In genomic region chr5:52617711-52618347, GRCm38 (mm10) we compare ENCODE assay signal across 9 mouse cellular contexts. TPM values are rescaled to one million over a fixed set of nuclear protein-coding genes. Genes with fewer than 3 reads are reported as not detected.
DNase-seq lines count a peak whose midpoint lies in the region; ATAC-seq and TF ChIP-seq lines count a peak whose summit lies in the region.
"Had no signal": no experiment of that assay in that cellular context is flagged by ENCODE, and none has a peak within 500 bp of the region (broad histone marks: within the 10 kb centered on the region; RNA-seq: fewer than 3 reads in every experiment).

No protein-coding gene starts in this region.

- peak overlapping the region; percentile 66 for H3K4me2 ChIP-seq in heart, embryonic 16.5 days (ENCODE audit: low read depth, low read length)
- H3K4me2 ChIP-seq in hindbrain, embryonic 12.5 days (replicated peaks): peak overlapping the region; percentile 80
- H3K4me2 ChIP-seq in midbrain, embryonic 13.5 days (replicated peaks): peak overlapping the region; percentile 74

- no peak for TF ChIP-seq POLR2A in brain, embryonic 14.5 days (IDR thresholded peaks at IDR 0.05; ENCODE audit: borderline replicate concordance, extremely low read depth, insufficient read depth, insufficient read length, poor library complexity, severe bottlenecking)

- DNase-seq in heart, adult 9 months (ENCODE audit: low spot score in 2 of 2): no peak
- DNase-seq in brain, embryonic 14.5 days (ENCODE audit: low read depth): peak; percentile 24
- DNase-seq in ovary, postnatal 14 days (ENCODE audit: low spot score): no peak
- no peak for DNase-seq in layer of hippocampus, postnatal 10 days (ENCODE audit: low spot score in 2 of 2)

- no peaks in the 10 kb centered on the region for H3K36me3 ChIP-seq in heart, embryonic 16.5 days (ENCODE audit: control insufficient read depth, insufficient read depth)
- H3K36me3 ChIP-seq in hindbrain, embryonic 12.5 days: no peaks in the 10 kb centered on the region
- H3K36me3 ChIP-seq in midbrain, embryonic 13.5 days: no peaks in the 10 kb centered on the region
- H3K36me3 ChIP-seq: G1E had no signal

- ATAC-seq in heart, embryonic 16.5 days (replicated peaks; ENCODE audit: extremely low read depth, insufficient read depth, low FRiP score): peak; percentile 46
- peak; percentile 64 for ATAC-seq in hindbrain, embryonic 12.5 days (ENCODE audit: low FRiP score)
- peak; percentile 59 for ATAC-seq in midbrain, embryonic 13.5 days
- ATAC-seq in cerebellum, adult (ENCODE audit: insufficient number of reproducible peaks, low FRiP score, low TSS enrichment): no peak

- H3K4me1 ChIP-seq in heart, embryonic 16.5 days (ENCODE audit: control insufficient read depth, insufficient read depth, low read length): peaks cover 23% of the 10 kb centered on the region
- peaks cover 25% of the 10 kb centered on the region for H3K4me1 ChIP-seq in hindbrain, embryonic 12.5 days
- H3K4me1 ChIP-seq in midbrain, embryonic 13.5 days (replicated peaks): peaks cover 24% of the 10 kb centered on the region

- WGBS in heart, embryonic 16.5 days: 41% methylated on average over 9 of the region's 9 CpGs
- WGBS in hindbrain, embryonic 12.5 days: 40% methylated on average over 9 of the region's 9 CpGs
- 13% methylated on average over 9 of the region's 9 CpGs for WGBS in midbrain, embryonic 13.5 days

- peak overlapping the region; percentile 43 for H3K4me3 ChIP-seq in heart, embryonic 16.5 days (ENCODE audit: low read length)
- peak overlapping the region; percentile 40 for H3K4me3 ChIP-seq in hindbrain, embryonic 12.5 days
- peak overlapping the region; percentile 45 for H3K4me3 ChIP-seq in midbrain, embryonic 13.5 days (replicated peaks)

- H3K27ac ChIP-seq in heart, embryonic 16.5 days (ENCODE audit: low read length): peak overlapping the region; percentile 85
- H3K27ac ChIP-seq in hindbrain, embryonic 12.5 days: peak overlapping the region; percentile 80
- H3K27ac ChIP-seq in midbrain, embryonic 13.5 days: peak overlapping the region; percentile 83

- peak overlapping the region; percentile 59 for H3K9ac ChIP-seq in heart, embryonic 16.5 days (ENCODE audit: low read length)
- H3K9ac ChIP-seq in hindbrain, embryonic 12.5 days: peak overlapping the region; percentile 49
- peak overlapping the region; percentile 59; the same call in 1 of the 2 replicates for H3K9ac ChIP-seq in midbrain, embryonic 13.5 days (replicated peaks)

- no peaks in the 10 kb centered on the region for H3K9me3 ChIP-seq in heart, embryonic 16.5 days (replicated peaks; ENCODE audit: control insufficient read depth, low read length)
- no peaks in the 10 kb centered on the region for H3K9me3 ChIP-seq in hindbrain, embryonic 12.5 days (replicated peaks)
- H3K9me3 ChIP-seq in midbrain, embryonic 13.5 days: peaks cover 7% of the 10 kb centered on the region
- H3K9me3 ChIP-seq: G1E had no signal

- no peak for TF ChIP-seq CTCF in brain, embryonic 14.5 days (IDR thresholded peaks at IDR 0.05; ENCODE audit: borderline replicate concordance, extremely low read depth, insufficient read depth, insufficient read length)

- no peaks in the 10 kb centered on the region for H3K27me3 ChIP-seq in heart, embryonic 16.5 days (ENCODE audit: control insufficient read depth, insufficient read depth, low read length)
- no peaks in the 10 kb centered on the region for H3K27me3 ChIP-seq in hindbrain, embryonic 12.5 days
- H3K27me3 ChIP-seq in midbrain, embryonic 13.5 days: no peaks in the 10 kb centered on the region

RNA-seq across cellular contexts. Expression of gene Lgi2, which starts 51.6 kb away (rescaled TPM):
- polyA plus RNA-seq in heart, embryonic 16.5 days (2015; fragmentation: Nextera tagmentation; extraction: Ambion mirVana): 1.5 and 1.7 TPM in 2 replicates
- 3.1 and 8.3 TPM in 2 replicates for polyA plus RNA-seq in brain, embryonic 14.5 days (2012; rRNA removed)
- polyA plus RNA-seq in hindbrain, embryonic 12.5 days (2016; fragmentation: Nextera tagmentation; extraction: Ambion mirVana): 1.8 and 1.9 TPM in 2 replicates
- 1.8 and 2.0 TPM in 2 replicates for polyA plus RNA-seq in midbrain, embryonic 13.5 days (2015; fragmentation: Nextera tagmentation; extraction: Ambion mirVana)
- 10 to 100 TPM; 36.2 to 40.3 TPM for total RNA-seq in layer of hippocampus, postnatal 10 days (2021)
- polyA plus RNA-seq: G1E had no signal

RNA-seq across cellular contexts. Expression of gene Sepsecs, which starts 51.7 kb away (rescaled TPM):
- 6.1 and 6.4 TPM in 2 replicates for polyA plus RNA-seq in heart, embryonic 16.5 days (2015; fragmentation: Nextera tagmentation; extraction: Ambion mirVana)
- polyA plus RNA-seq in brain, embryonic 14.5 days (2012; rRNA removed): 10.5 and 11.1 TPM in 2 replicates
- polyA plus RNA-seq in hindbrain, embryonic 12.5 days (2016; fragmentation: Nextera tagmentation; extraction: Ambion mirVana): 8.6 and 9.2 TPM in 2 replicates
- 8.0 and 8.3 TPM in 2 replicates for polyA plus RNA-seq in midbrain, embryonic 13.5 days (2015; fragmentation: Nextera tagmentation; extraction: Ambion mirVana)
- 10 to 100 TPM; 10.0 to 10.6 TPM for total RNA-seq in layer of hippocampus, postnatal 10 days (2021)
